Mouse (Mus musculus): ENCODE measurements around the gene Stmn1. TPM values are rescaled to one million over a fixed set of nuclear protein-coding genes. Genes with fewer than 3 reads are reported as not detected.

Gene Stmn1
- polyA plus RNA-seq (2014; fragmentation: Nextera tagmentation; extraction: Ambion mirVana), result 1,154 and 1,326 TPM in 2 replicates

DNA sequence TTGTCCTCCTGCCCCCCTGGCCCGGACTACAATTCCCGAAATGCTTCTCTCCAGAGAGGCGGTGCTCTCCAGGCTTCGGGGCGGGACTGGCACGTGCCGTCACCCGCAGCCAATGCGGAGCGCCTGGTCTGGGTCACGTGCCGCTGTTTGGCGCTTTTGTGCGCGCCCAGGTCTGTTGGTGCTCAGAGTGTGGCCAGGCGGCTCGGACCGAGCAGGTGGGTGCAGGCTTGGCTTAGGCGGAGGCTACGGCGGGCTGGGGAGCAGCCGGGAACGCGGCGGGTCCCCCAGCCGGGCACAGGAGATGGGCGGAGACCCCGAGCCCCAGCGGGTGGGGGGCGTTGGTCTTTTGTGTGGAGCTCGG lies at the start of gene Stmn1:
Gene Stmn1, plus strand, starts transcription at position 106 of the 361 bp plus-strand sequence.
- peak within 1 kb of the TSS; percentile 87 for H3K9ac ChIP-seq (ENCODE audit: low read depth, low read length)
- peak within 1 kb of the TSS; percentile 89 for H3K4me3 ChIP-seq (ENCODE audit: low read depth, low read length)
- H3K27me3 ChIP-seq (replicated peaks; ENCODE audit: control insufficient read depth, insufficient read depth, low read length), result no peaks in the 10 kb centered on the region
- no peaks in the 10 kb centered on the region for H3K9me3 ChIP-seq (ENCODE audit: control insufficient read depth, low read length)
- H3K4me1 ChIP-seq (ENCODE audit: control insufficient read depth, insufficient read depth, low read length), result 0 out of 2 replicates have a peak, but pooled peaks cover 3% of the 10 kb centered on the region
- peaks cover 26% of the 10 kb centered on the region for H3K36me3 ChIP-seq (ENCODE audit: control insufficient read depth, insufficient read depth, low read length)
- H3K4me2 ChIP-seq (ENCODE audit: low read depth, low read length), result peak within 1 kb of the TSS; percentile 98
- ATAC-seq (ENCODE audit: low read depth), result peak; percentile 96
- DNase-seq (ENCODE audit: low spot score), result peak; percentile 99
- 0% methylated on average over 19 of the region's 31 CpGs for WGBS
- H3K27ac ChIP-seq (replicated peaks; ENCODE audit: low read depth, low read length), result peak within 1 kb of the TSS; percentile 92

GRCm38 (mm10) chr4:134421971-134422370 lies 46.1 kb upstream of the Stmn1 start:
- no peak overlapping the region for H3K4me2 ChIP-seq (ENCODE audit: low read depth, low read length)
- H3K27ac ChIP-seq (replicated peaks; ENCODE audit: low read depth, low read length), result no peak overlapping the region
- no peak for ATAC-seq (ENCODE audit: low read depth)
- peaks cover 28% of the 10 kb centered on the region for H3K36me3 ChIP-seq (ENCODE audit: control insufficient read depth, insufficient read depth, low read length)
- H3K4me3 ChIP-seq (ENCODE audit: low read depth, low read length), result no peak overlapping the region
- no peaks in the 10 kb centered on the region for H3K4me1 ChIP-seq (ENCODE audit: control insufficient read depth, insufficient read depth, low read length)
- WGBS, result 48% methylated on average over 11 of the region's 11 CpGs
- H3K9ac ChIP-seq (ENCODE audit: low read depth, low read length), result no peak overlapping the region
- DNase-seq (ENCODE audit: low spot score), result no peak
- no peaks in the 10 kb centered on the region for H3K9me3 ChIP-seq (ENCODE audit: control insufficient read depth, low read length)
- no peaks in the 10 kb centered on the region for H3K27me3 ChIP-seq (replicated peaks; ENCODE audit: control insufficient read depth, insufficient read depth, low read length)

- no peaks in the 10 kb centered on the region for H3K9me3 ChIP-seq (ENCODE audit: control insufficient read depth, low read length)
- H3K27me3 ChIP-seq (replicated peaks; ENCODE audit: control insufficient read depth, insufficient read depth, low read length), result no peaks in the 10 kb centered on the region
- no peaks in the 10 kb centered on the region for H3K4me1 ChIP-seq (ENCODE audit: control insufficient read depth, insufficient read depth, low read length)
- no peak overlapping the region for H3K4me3 ChIP-seq (ENCODE audit: low read depth, low read length)
- H3K27ac ChIP-seq (replicated peaks; ENCODE audit: low read depth, low read length), result no peak overlapping the region
- ATAC-seq (ENCODE audit: low read depth) (no peak), DNase-seq (ENCODE audit: low spot score) (no peak)
- H3K9ac ChIP-seq (ENCODE audit: low read depth, low read length), result no peak overlapping the region
- H3K4me2 ChIP-seq (ENCODE audit: low read depth, low read length), result no peak overlapping the region
- H3K36me3 ChIP-seq (ENCODE audit: control insufficient read depth, insufficient read depth, low read length), result 0 out of 2 replicates have a peak, but pooled peaks cover 17% of the 10 kb centered on the region
- 87% methylated on average over 7 of the region's 7 CpGs for WGBS
Observed at GRCm38 (mm10) chr4:134423949-134424348, 44.2 kb upstream of the Stmn1 start.

DNA sequence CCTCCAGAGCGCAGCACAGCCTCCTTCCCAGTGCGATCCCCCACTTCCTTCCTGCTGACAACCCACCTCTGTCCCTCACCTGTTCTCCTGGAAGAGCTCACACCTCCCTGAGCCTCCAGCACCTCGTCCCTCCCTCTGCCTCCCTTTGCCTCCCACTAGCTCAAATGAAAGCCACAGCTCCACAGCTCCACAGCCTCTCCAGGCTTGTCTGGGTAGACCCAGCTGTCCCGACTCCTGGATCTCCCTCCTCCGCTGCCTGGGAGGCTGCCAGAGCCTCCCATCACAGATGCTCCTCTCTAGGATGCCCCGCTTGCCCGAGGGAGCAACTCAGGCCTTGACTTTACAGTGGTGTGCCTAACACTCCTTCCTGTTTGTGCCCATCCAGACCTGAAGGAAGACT lies 43.0 kb upstream of the Stmn1 start:
- H3K27me3 ChIP-seq (replicated peaks; ENCODE audit: control insufficient read depth, insufficient read depth, low read length), result no peaks in the 10 kb centered on the region
- peaks cover 3% of the 10 kb centered on the region; the same call in 1 of the 2 replicates for H3K4me1 ChIP-seq (ENCODE audit: control insufficient read depth, insufficient read depth, low read length)
- DNase-seq (ENCODE audit: low spot score), result no peak
- H3K9ac ChIP-seq (ENCODE audit: low read depth, low read length), result no peak overlapping the region
- no peak overlapping the region for H3K27ac ChIP-seq (replicated peaks; ENCODE audit: low read depth, low read length)
- ATAC-seq (ENCODE audit: low read depth), result no peak
- 0 out of 2 replicates have a peak, but pooled peaks cover 13% of the 10 kb centered on the region for H3K36me3 ChIP-seq (ENCODE audit: control insufficient read depth, insufficient read depth, low read length)
- H3K9me3 ChIP-seq (ENCODE audit: control insufficient read depth, low read length), result no peaks in the 10 kb centered on the region
- H3K4me3 ChIP-seq (ENCODE audit: low read depth, low read length), result no peak overlapping the region
- 61% methylated on average over 7 of the region's 7 CpGs for WGBS
- H3K4me2 ChIP-seq (ENCODE audit: low read depth, low read length), result no peak overlapping the region

- H3K27ac ChIP-seq (replicated peaks; ENCODE audit: low read depth, low read length), result peak overlapping the region; percentile 79
- H3K27me3 ChIP-seq (replicated peaks; ENCODE audit: control insufficient read depth, insufficient read depth, low read length), result no peaks in the 10 kb centered on the region
- WGBS, result 18% methylated on average over 23 of the region's 23 CpGs
- no peaks in the 10 kb centered on the region for H3K9me3 ChIP-seq (ENCODE audit: control insufficient read depth, low read length)
- peaks cover 13% of the 10 kb centered on the region for H3K4me1 ChIP-seq (ENCODE audit: control insufficient read depth, insufficient read depth, low read length)
- H3K4me2 ChIP-seq (ENCODE audit: low read depth, low read length), result peak overlapping the region; percentile 29
- ATAC-seq (ENCODE audit: low read depth), result peak; percentile 90
- H3K9ac ChIP-seq (ENCODE audit: low read depth, low read length), result peak overlapping the region; percentile 43; the same call in 1 of the 2 replicates
- 0 out of 2 replicates have a peak, but pooled peaks cover 7% of the 10 kb centered on the region for H3K36me3 ChIP-seq (ENCODE audit: control insufficient read depth, insufficient read depth, low read length)
- DNase-seq (ENCODE audit: low spot score), result peak; percentile 90
- 0 out of 2 replicates have a peak overlapping the region, but pooled peaks have one; percentile 3 for H3K4me3 ChIP-seq (ENCODE audit: low read depth, low read length)
Observed at GRCm38 (mm10) chr4:134430381-134431004, 37.6 kb upstream of the Stmn1 start.

DNA sequence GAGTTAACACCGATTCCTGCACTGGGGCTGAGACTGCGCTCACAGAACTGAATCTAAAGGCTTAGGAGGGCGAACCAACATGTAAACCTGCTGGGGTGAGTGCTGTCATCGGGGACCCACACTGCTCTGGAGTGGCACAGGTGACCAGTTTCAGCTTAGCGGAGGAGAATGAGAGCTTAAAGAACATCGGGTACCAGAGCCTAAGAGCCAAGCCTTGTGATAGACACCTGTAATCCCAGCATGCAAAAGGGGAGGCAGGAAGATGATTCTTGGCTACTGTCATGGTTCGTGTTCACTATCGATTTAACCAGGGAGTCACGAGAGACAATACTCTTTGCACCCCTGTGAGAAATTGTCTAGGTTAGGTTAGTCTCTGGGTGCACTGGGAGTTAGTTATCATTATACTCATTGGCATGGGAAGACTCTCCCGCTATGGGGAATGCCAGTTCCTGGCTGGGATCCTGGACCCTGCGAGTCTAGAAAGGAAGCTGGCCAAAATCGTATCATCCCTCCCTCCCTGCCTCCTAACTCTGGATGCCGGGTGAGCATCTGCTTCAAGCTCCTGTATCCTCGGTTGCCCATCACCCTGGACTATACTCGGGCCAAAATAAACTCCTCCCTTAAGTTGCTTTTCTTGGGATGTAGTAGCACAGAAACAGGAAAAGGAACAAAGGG lies 35.3 kb upstream of the Stmn1 start:
- Histone ChIP-seq H3K27me3 (replicated peaks; ENCODE audit: control insufficient read depth, insufficient read depth, low read length) (no peaks in the 10 kb centered on the region), H3K4me1 (ENCODE audit: control insufficient read depth, insufficient read depth, low read length) (peaks cover 13% of the 10 kb centered on the region), H3K27ac (replicated peaks; ENCODE audit: low read depth, low read length) (no peak overlapping the region), H3K4me2 (ENCODE audit: low read depth, low read length) (no peak overlapping the region), H3K36me3 (ENCODE audit: control insufficient read depth, insufficient read depth, low read length) (no peaks in the 10 kb centered on the region), H3K4me3 (ENCODE audit: low read depth, low read length) (no peak overlapping the region), H3K9ac (ENCODE audit: low read depth, low read length) (no peak overlapping the region), H3K9me3 (ENCODE audit: control insufficient read depth, low read length) (no peaks in the 10 kb centered on the region)
- DNase-seq (ENCODE audit: low spot score), result no peak
- 86% methylated on average over 15 of the region's 15 CpGs for WGBS
- no peak for ATAC-seq (ENCODE audit: low read depth)

DNA sequence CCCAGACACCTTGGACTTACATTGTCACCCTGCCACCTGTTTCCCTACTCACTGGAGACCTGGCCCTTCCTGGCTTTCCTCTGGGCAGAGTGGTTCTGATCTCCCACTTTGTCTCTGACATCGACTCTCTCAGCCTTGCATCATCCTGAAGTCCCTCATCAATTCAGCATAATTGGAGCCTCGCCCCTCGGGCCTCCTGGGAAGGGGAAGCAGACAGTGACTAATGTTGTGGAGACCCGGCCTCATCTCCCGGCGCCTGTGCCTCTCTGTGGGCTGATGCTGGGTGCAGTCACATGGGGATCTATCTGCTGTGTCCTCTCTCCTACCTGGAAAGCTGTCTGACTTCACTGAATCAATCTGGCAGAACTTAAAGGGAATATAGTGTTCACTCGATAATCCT lies 31.9 kb upstream of the Stmn1 start:
- Histone ChIP-seq H3K9me3 (ENCODE audit: control insufficient read depth, low read length) (no peaks in the 10 kb centered on the region), H3K4me2 (ENCODE audit: low read depth, low read length) (no peak overlapping the region), H3K4me3 (ENCODE audit: low read depth, low read length) (no peak overlapping the region), H3K27me3 (replicated peaks; ENCODE audit: control insufficient read depth, insufficient read depth, low read length) (no peaks in the 10 kb centered on the region), H3K27ac (replicated peaks; ENCODE audit: low read depth, low read length) (no peak overlapping the region), H3K9ac (ENCODE audit: low read depth, low read length) (no peak overlapping the region), H3K4me1 (ENCODE audit: control insufficient read depth, insufficient read depth, low read length) (no peaks in the 10 kb centered on the region; the same call in 1 of the 2 replicates), H3K36me3 (ENCODE audit: control insufficient read depth, insufficient read depth, low read length) (no peaks in the 10 kb centered on the region)
- DNase-seq (ENCODE audit: low spot score), result no peak
- ATAC-seq (ENCODE audit: low read depth), result 0 out of 2 replicates have a peak, but pooled peaks have one; percentile 44
- WGBS, result 44% methylated on average over 7 of the region's 7 CpGs

GRCm38 (mm10) chr4:134436659-134437058 lies 31.5 kb upstream of the Stmn1 start:
- no peaks in the 10 kb centered on the region for H3K9me3 ChIP-seq (ENCODE audit: control insufficient read depth, low read length)
- no peak overlapping the region for H3K4me3 ChIP-seq (ENCODE audit: low read depth, low read length)
- H3K27me3 ChIP-seq (replicated peaks; ENCODE audit: control insufficient read depth, insufficient read depth, low read length), result no peaks in the 10 kb centered on the region
- H3K4me1 ChIP-seq (ENCODE audit: control insufficient read depth, insufficient read depth, low read length), result no peaks in the 10 kb centered on the region
- no peaks in the 10 kb centered on the region for H3K36me3 ChIP-seq (ENCODE audit: control insufficient read depth, insufficient read depth, low read length)
- H3K4me2 ChIP-seq (ENCODE audit: low read depth, low read length), result no peak overlapping the region
- no peak for ATAC-seq (ENCODE audit: low read depth)
- WGBS, result 61% methylated on average over 10 of the region's 10 CpGs
- no peak overlapping the region for H3K27ac ChIP-seq (replicated peaks; ENCODE audit: low read depth, low read length)
- peak; percentile 42 for DNase-seq (ENCODE audit: low spot score)
- H3K9ac ChIP-seq (ENCODE audit: low read depth, low read length), result no peak overlapping the region
